Mouse (Mus musculus) brown adipose tissue, adult 24 weeks (tissue): Measurements from ENCODE around the gene Pcnx2. TPM values are rescaled to one million over a fixed set of nuclear protein-coding genes. Genes with fewer than 3 reads are reported as not detected.

Source experiments
- H3K27ac ChIP-seq: fragments of 200-500 bp; replicated peaks from 2 replicates; pipeline ENCODE4 v1.5.1; 2012; ENCODE audit warnings: low read depth, mild to moderate bottlenecking, low read length
- H3K4me1 ChIP-seq: fragments of 200-500 bp; 2 replicates; pipeline ENCODE4 v1.6.1; 2012; ENCODE audit warnings: low read length, mixed read lengths; ENCODE audit not compliant: control insufficient read depth, insufficient read depth, insufficient read length
- H3K4me3 ChIP-seq: fragments of 200-500 bp; 2 replicates; pipeline ENCODE4 v1.5.1; 2012; ENCODE audit warnings: low read depth, mild to moderate bottlenecking, low read length, moderate library complexity; ENCODE audit not compliant: insufficient read depth
- polyA plus RNA-seq: library from polyadenylated mRNA; stranded (reverse); fragments of >200 nt; gene quantifications from 2 replicates; pipeline ENCODE4 v1.2.4, GENCODE M21; 2012; ENCODE audit not compliant: missing spikeins, insufficient read depth, insufficient read length

The Pcnx2 gene
- polyA plus RNA-seq, result not detected in 2 replicates

- H3K27ac ChIP-seq, result no peak within 1 kb of the TSS
- no peak within 1 kb of the TSS for H3K4me3 ChIP-seq
Observed at GRCm38 (mm10) chr8:125897868-125898788, at the start of gene Pcnx2. TSS of gene Pcnx2 (minus strand) at chr8:125898317.

DNA sequence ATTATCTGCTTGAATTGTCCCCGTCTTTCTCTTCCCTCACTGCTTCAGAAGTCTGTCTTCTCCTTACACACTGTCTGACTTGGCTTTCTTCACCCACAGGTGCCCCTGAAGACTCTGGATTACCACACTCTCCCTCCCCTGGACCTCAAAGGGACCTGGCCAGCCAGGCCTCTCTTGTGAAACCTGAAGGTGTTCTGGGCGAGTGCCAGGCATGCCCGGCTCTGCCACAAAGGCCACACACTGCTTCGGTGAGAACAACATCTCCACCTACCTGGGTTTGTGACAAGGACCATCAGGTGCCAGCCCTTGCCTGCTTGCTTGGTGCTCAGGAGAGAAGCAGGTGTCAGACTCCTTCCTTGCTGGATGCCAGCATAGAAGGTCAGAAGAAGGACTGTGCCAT lies 46.4 kb upstream of the Pcnx2 start:
- Histone ChIP-seq H3K4me1 (no peaks in the 10 kb centered on the region), H3K27ac (no peak overlapping the region)

More at GRCm38 (mm10) chr8:125897868-125898788, at the start of gene Pcnx2:
- no peaks in the 10 kb centered on the region for H3K4me1 ChIP-seq

GRCm38 (mm10) chr8:125935649-125936048 lies 37.5 kb upstream of the Pcnx2 start:
- Histone ChIP-seq H3K27ac (no peak overlapping the region), H3K4me1 (no peaks in the 10 kb centered on the region), H3K4me3 (no peak overlapping the region)

More for the DNA sequence above, 46.4 kb upstream of the Pcnx2 start:
- H3K4me3 ChIP-seq, result no peak overlapping the region

DNA sequence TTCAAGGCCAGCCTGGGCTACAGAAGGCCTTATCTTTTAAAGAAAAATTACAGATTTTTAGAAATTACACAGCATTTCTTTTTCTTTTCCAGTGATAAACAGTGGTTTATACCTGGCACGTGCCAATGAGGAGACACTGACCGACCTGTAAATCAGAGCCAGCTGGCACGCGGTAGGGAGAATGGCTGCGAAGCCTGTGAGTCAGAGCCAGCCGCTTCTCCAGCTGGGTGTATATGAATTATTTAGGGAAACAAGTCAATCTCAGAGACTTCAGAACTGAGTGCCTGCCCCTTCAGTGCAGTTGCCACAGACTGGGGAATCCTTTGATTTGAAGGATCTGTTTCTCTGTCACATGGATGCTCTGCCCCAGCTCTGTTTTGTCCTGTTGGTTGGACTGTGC lies 33.7 kb upstream of the Pcnx2 start:
- no peaks in the 10 kb centered on the region for H3K4me1 ChIP-seq
- no peak overlapping the region for H3K27ac ChIP-seq
- no peak overlapping the region for H3K4me3 ChIP-seq

DNA sequence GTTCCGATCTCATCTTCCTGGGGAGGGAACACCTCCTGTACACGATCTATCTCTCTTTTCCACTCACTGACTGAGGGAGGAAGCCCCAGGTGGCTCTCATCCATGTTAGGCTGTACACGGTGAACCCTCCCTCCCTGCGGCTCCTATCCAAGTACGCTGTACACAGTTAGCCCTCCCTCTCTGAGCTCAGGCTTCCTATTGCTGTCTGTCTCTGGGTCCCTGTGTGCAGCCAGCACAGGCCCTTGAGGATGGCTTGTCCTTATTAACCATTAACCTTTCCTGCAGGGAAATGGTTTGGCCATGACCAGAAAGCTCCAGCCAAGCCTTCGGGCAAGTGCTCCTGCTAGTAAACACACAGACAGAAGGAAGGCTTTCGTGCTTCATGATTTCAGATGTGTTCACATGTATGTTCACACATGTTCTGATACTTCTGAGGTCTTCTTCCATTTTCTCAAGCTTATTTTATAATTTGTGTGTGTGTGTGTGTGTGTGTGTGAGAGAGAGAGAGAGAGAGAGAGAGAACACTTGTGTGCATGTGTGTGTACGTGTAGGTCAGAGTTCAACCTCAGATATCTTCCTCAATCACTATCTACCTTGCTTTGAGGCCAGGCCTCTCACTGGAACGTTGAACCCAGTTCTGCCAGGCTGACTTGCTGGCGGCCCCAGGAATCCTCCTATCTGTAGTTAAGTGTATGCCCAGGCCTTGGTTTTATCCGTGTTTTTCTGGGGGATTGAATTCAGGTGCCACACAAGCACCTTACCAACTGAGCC lies 32.3 kb upstream of the Pcnx2 start:
- Histone ChIP-seq H3K27ac (no peak overlapping the region), H3K4me1 (no peaks in the 10 kb centered on the region), H3K4me3 (no peak overlapping the region)

GRCm38 (mm10) chr8:125926636-125927035 lies 28.5 kb upstream of the Pcnx2 start:
- Histone ChIP-seq H3K4me1 (no peaks in the 10 kb centered on the region), H3K27ac (no peak overlapping the region), H3K4me3 (no peak overlapping the region)

- H3K4me1 ChIP-seq, result no peaks in the 10 kb centered on the region
- H3K27ac ChIP-seq, result no peak overlapping the region
- no peak overlapping the region for H3K4me3 ChIP-seq
Observed at GRCm38 (mm10) chr8:125922333-125922732, 24.2 kb upstream of the Pcnx2 start.

GRCm38 (mm10) chr8:125920761-125921160 lies 22.6 kb upstream of the Pcnx2 start:
- Histone ChIP-seq H3K4me3 (no peak overlapping the region), H3K27ac (no peak overlapping the region), H3K4me1 (no peaks in the 10 kb centered on the region)

DNA sequence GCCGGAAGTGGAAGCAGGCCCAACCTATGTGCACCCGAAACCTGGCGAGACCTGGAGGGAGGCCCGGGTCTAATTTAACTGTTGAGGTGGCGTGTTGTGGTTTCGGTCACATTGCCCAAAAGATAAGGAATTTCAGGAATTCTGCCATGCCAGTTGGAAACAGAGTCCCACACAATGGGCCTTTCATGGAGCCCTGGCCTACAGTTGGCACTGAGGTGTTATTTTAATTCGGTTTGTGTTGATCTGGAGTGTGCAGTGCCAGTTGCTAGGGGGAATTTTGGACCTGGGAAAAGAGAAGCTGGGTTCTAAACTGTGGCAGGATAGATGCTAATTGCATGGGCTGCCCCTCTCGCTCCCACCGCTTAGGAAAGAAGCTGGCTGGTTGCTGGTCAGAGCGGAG lies 22.2 kb upstream of the Pcnx2 start:
- Histone ChIP-seq H3K27ac (no peak overlapping the region), H3K4me3 (no peak overlapping the region), H3K4me1 (no peaks in the 10 kb centered on the region)

DNA sequence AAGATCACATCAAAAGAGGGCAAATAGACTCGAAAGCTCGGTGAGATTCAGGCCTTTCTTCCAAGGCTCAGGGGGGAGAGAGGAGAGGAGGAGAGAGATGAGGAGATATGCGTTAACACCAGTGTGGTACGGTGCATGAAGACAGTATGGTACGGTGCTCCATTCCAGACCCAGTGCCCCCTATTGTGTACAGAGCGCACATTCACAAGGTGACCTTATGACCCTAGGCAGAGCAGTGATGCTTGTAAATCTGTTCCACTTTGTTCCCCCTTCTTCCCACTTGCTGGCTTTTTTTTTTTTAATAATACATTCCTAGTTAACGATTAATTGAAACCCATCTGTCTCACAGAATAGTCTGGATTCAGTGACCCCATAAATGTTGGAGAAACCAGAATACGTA lies 21.4 kb upstream of the Pcnx2 start:
- Histone ChIP-seq H3K4me3 (no peak overlapping the region), H3K4me1 (no peaks in the 10 kb centered on the region), H3K27ac (no peak overlapping the region)

DNA sequence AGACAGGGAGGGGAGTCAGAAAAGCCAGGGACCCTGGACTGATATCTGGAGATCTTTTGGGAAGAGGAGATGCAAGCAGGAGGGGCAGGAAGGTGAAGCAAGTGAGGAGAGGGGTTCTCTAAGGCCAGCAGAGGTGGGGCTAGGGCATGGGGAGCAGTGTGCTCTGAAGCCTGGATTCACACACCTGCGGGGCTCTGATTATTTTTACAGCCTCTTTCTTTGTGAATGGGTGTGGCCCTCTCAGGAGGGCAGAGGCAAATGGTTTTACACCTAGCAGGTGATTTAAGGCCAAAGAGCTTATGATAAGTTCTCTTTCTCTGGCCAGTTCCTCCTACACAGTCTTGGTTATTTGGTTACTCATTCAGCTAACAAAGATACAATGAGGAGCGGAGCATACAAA lies 20.6 kb upstream of the Pcnx2 start:
- Histone ChIP-seq H3K4me1 (no peaks in the 10 kb centered on the region), H3K27ac (no peak overlapping the region), H3K4me3 (no peak overlapping the region)

- no peak overlapping the region for H3K27ac ChIP-seq
- H3K4me3 ChIP-seq, result no peak overlapping the region
- H3K4me1 ChIP-seq, result no peaks in the 10 kb centered on the region
Observed at GRCm38 (mm10) chr8:125917013-125917412, 18.9 kb upstream of the Pcnx2 start.

GRCm38 (mm10) chr8:125914386-125914785 lies 16.3 kb upstream of the Pcnx2 start:
- Histone ChIP-seq H3K4me1 (no peaks in the 10 kb centered on the region), H3K4me3 (no peak overlapping the region), H3K27ac (no peak overlapping the region)

DNA sequence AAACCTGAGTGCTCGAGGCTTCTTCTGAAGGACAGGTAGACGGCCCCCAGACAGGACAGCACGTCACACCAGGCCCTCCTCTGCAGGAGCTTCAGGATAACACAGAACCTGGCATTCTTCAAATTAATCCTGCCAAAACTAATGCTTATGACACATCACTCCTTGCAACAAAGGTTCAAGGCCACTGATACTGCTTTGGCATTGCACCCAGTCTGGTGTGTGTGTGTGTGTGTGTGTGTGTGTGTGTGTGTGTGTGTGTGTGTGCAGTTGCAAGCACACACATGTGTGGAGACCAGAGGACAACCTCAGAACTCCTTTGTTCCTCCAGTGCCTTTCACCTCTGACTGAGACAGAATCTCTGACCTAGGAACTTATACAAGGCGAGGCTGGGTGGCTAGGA lies 15.1 kb upstream of the Pcnx2 start:
- Histone ChIP-seq H3K27ac (no peak overlapping the region), H3K4me3 (no peak overlapping the region), H3K4me1 (no peaks in the 10 kb centered on the region)

DNA sequence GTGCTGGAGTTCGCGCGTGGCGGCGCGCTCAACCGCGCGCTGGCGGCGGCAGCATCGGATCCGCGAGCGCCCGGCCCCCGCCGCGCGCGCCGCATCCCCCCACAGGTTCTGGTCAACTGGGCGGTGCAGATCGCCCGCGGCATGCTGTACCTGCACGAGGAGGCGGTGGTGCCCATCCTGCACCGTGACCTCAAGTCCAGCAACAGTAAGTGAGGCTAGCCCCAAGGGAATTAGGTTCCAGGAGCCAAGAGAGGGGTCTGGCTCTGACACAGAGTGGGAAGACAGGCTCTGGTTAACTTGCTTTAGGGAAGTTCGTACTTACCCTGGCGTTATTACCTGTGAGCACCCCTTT lies 13.1 kb upstream of the Pcnx2 start:
- Histone ChIP-seq H3K27ac (no peak overlapping the region), H3K4me3 (peak overlapping the region; percentile 43), H3K4me1 (no peaks in the 10 kb centered on the region)
